Mouse (Mus musculus): ENCODE results near the gene Traf3.

GRCm38 (mm10) chr12:111234383-111234782 lies 68.2 kb downstream of the Traf3 start:
- TF ChIP-seq CTCF (conservative IDR thresholded peaks at IDR 0.05; ENCODE audit: insufficient read depth, insufficient read length, low read depth, low read length) (no peak), POLR2A (IDR thresholded peaks at IDR 0.05; ENCODE audit: low read depth, low read length) (no peak)
